Comparison of ENCODE assay signal across 18 mouse cellular contexts in genomic region chr6:36108830-36109229, GRCm38 (mm10).
DNase-seq lines count a peak whose midpoint lies in the region; ATAC-seq and TF ChIP-seq lines count a peak whose summit lies in the region.
"Had no signal": no experiment of that assay in that cellular context is flagged by ENCODE, and none has a peak within 500 bp of the region (broad histone marks: within the 10 kb centered on the region; RNA-seq: fewer than 3 reads in every experiment).

No protein-coding gene starts in this region.

- H3K27me3 ChIP-seq in lung, embryonic 14.5 days (ENCODE audit: insufficient read depth, low read length), result no peaks in the 10 kb centered on the region
- no peaks in the 10 kb centered on the region for H3K27me3 ChIP-seq in heart, embryonic 16.5 days (ENCODE audit: control insufficient read depth, insufficient read depth, low read length)
- H3K27me3 ChIP-seq: intestine, embryonic 15.5 days; midbrain, embryonic 12.5 days had no signal

- H3K9me3 ChIP-seq in lung, embryonic 14.5 days (ENCODE audit: low read depth, low read length), result no peaks in the 10 kb centered on the region
- no peaks in the 10 kb centered on the region for H3K9me3 ChIP-seq in heart, embryonic 16.5 days (replicated peaks; ENCODE audit: control insufficient read depth, low read length)
- H3K9me3 ChIP-seq: hindbrain, embryonic 10.5 days; intestine, embryonic 15.5 days; midbrain, embryonic 12.5 days had no signal

- ATAC-seq in lung, embryonic 14.5 days (ENCODE audit: insufficient read depth), result peak; percentile 82
- peak; percentile 70 for ATAC-seq in heart, embryonic 16.5 days (replicated peaks; ENCODE audit: extremely low read depth, insufficient read depth, low FRiP score)
- no peak for ATAC-seq in frontal cortex, adult (ENCODE audit: low TSS enrichment)
- ATAC-seq: intestine, embryonic 15.5 days had no signal

- no peaks in the 10 kb centered on the region for H3K36me3 ChIP-seq in lung, embryonic 14.5 days (ENCODE audit: insufficient read depth)
- no peaks in the 10 kb centered on the region for H3K36me3 ChIP-seq in heart, embryonic 16.5 days (ENCODE audit: control insufficient read depth, insufficient read depth)
- H3K36me3 ChIP-seq: hindbrain, embryonic 10.5 days; intestine, embryonic 15.5 days; midbrain, embryonic 12.5 days had no signal

- H3K4me1 ChIP-seq in lung, embryonic 14.5 days (ENCODE audit: insufficient read depth), result no peaks in the 10 kb centered on the region
- H3K4me1 ChIP-seq in heart, embryonic 16.5 days (ENCODE audit: control insufficient read depth, insufficient read depth, low read length), result no peaks in the 10 kb centered on the region
- H3K4me1 ChIP-seq: hindbrain, embryonic 10.5 days; intestine, embryonic 15.5 days; midbrain, embryonic 12.5 days had no signal

- H3K27ac ChIP-seq in lung, embryonic 14.5 days (ENCODE audit: low read depth), result no peak overlapping the region; the same call in 1 of the 2 replicates
- H3K27ac ChIP-seq in heart, embryonic 16.5 days (ENCODE audit: low read length), result peak overlapping the region; percentile 58
- H3K27ac ChIP-seq: hindbrain, embryonic 10.5 days; intestine, embryonic 15.5 days; midbrain, embryonic 12.5 days; stomach, postnatal 0 days had no signal

- 15% methylated on average over 1 of the region's 1 CpGs for WGBS in lung, embryonic 14.5 days
- WGBS in heart, embryonic 16.5 days, result 3% methylated on average over 1 of the region's 1 CpGs

- H3K9ac ChIP-seq in lung, embryonic 14.5 days, result no peak overlapping the region
- H3K9ac ChIP-seq in heart, embryonic 16.5 days (ENCODE audit: low read length), result no peak overlapping the region
- H3K9ac ChIP-seq: intestine, embryonic 15.5 days; midbrain, embryonic 12.5 days had no signal

- no peak overlapping the region for H3K4me3 ChIP-seq in lung, embryonic 14.5 days (ENCODE audit: low read depth, low read length)
- no peak overlapping the region for H3K4me3 ChIP-seq in heart, embryonic 16.5 days (ENCODE audit: low read length)
- H3K4me3 ChIP-seq: erythroblast, embryonic 14.5 days; hindbrain, embryonic 10.5 days; intestine, embryonic 15.5 days; midbrain, embryonic 12.5 days had no signal

- DNase-seq in lung, embryonic 14.5 days, result peak; percentile 75
- no peak for DNase-seq in lung, postnatal 14 days
- DNase-seq in brain, adult 2 months (ENCODE audit: low read depth, low spot score), result peak; percentile 3
- peak; percentile 1 for DNase-seq in forelimb bud, embryonic 11.5 days (ENCODE audit: low read depth, low spot score)
- DNase-seq in urinary bladder, postnatal 25 days (ENCODE audit: low spot score), result no peak
- DNase-seq: adrenal gland, postnatal 14 days; cerebellum, adult 9-11 months; embryo, embryonic 11 days; kidney, postnatal 4 days; lung, postnatal 36 days; thymus, postnatal 14 days had no signal

- H3K4me2 ChIP-seq in lung, embryonic 14.5 days, result no peak overlapping the region
- peak overlapping the region; percentile 31; the same call in 1 of the 2 replicates for H3K4me2 ChIP-seq in heart, embryonic 16.5 days (ENCODE audit: low read depth, low read length)
- H3K4me2 ChIP-seq: intestine, embryonic 15.5 days; midbrain, embryonic 12.5 days had no signal

- no peak for TF ChIP-seq CTCF in lung, embryonic 14.5 days (IDR thresholded peaks at IDR 0.05; ENCODE audit: low read depth)

Comparison
In these comparisons a context has a peak if more than half of its experiments do, and no peak if none do; other contexts are left out.
1. DNase-seq: peak in lung, embryonic 14.5 days (single experiment), brain, adult 2 months (single experiment) and forelimb bud, embryonic 11.5 days (single experiment); none in lung, postnatal 14 days (single experiment) and urinary bladder, postnatal 25 days (single experiment).